Mouse (Mus musculus) stomach, postnatal 0 days (tissue): ENCODE data around the gene Nfatc2. TPM values are rescaled to one million over a fixed set of nuclear protein-coding genes. Genes with fewer than 3 reads are reported as not detected.
A peak's percentile ranks its signal among the peaks of the same experiment; 100 is the strongest.

Experiments
- ATAC-seq: fragments of 200-750 bp; cut with Nextera tagmentation; 2 replicates; pipeline ENCODE4 v1.8.0; 2017; ENCODE audit not compliant: low FRiP score, low TSS enrichment
- DNase-seq: peaks from one replicate; pipeline ENCODE4 v3.0.0-alpha.2; 2016; ENCODE audit warnings: low spot score
- H3K27ac ChIP-seq: fragments of 300-500 bp; sonication (generic); replicated peaks from 2 replicates; pipeline ENCODE4 v1.5.1; 2014; ENCODE audit warnings: mild to moderate bottlenecking, control low read depth
- H3K27me3 ChIP-seq: fragments of 300-500 bp; sonication (generic); 2 replicates; pipeline ENCODE4 v1.6.1; 2014; ENCODE audit warnings: low read length; ENCODE audit not compliant: control insufficient read depth, insufficient read depth
- H3K36me3 ChIP-seq: fragments of 300-500 bp; sonication (generic); 2 replicates; pipeline ENCODE4 v1.6.1; 2014; ENCODE audit warnings: low read length, mixed read lengths; ENCODE audit not compliant: control insufficient read depth, insufficient read depth
- H3K4me1 ChIP-seq: fragments of 300-500 bp; sonication (generic); replicated peaks from 2 replicates; pipeline ENCODE4 v1.6.1; 2014; ENCODE audit warnings: antibody characterized with exemption; ENCODE audit not compliant: control insufficient read depth, insufficient read depth
- H3K4me2 ChIP-seq: fragments of 300-500 bp; sonication (generic); replicated peaks from 2 replicates; pipeline ENCODE4 v1.6.1; 2014; ENCODE audit warnings: low read depth, mild to moderate bottlenecking, control low read depth, moderate library complexity
- H3K4me3 ChIP-seq: fragments of 300-500 bp; sonication (generic); 2 replicates; pipeline ENCODE4 v1.5.1; 2014; ENCODE audit warnings: low read depth, low read length, control low read depth
- H3K9ac ChIP-seq: fragments of 300-500 bp; sonication (generic); 2 replicates; pipeline ENCODE4 v1.6.1; 2014; ENCODE audit warnings: mild to moderate bottlenecking, low read length, control low read depth, mixed read lengths
- H3K9me3 ChIP-seq: fragments of 300-500 bp; sonication (generic); 2 replicates; pipeline ENCODE4 v1.6.1; 2016; ENCODE audit warnings: low read length; ENCODE audit not compliant: control insufficient read depth
- CTCF ChIP-seq: IDR thresholded peaks from 2 replicates; pipeline ENCODE4 v1.5.1; 2016; ENCODE audit warnings: antibody characterized with exemption, low read depth, mild to moderate bottlenecking, moderate library complexity
- EP300 ChIP-seq: optimal IDR thresholded peaks from 2 replicates; pipeline ENCODE3; 2016; ENCODE audit warnings: antibody characterized with exemption
- WGBS: fragments of 180-500 bp; shearing (Covaris S2); extraction: QIAGEN DNeasy Blood & Tissue Kit; methylation state at CpG from one replicate; pipeline ENCODE4 v1.1.7; 2014; 5-methylcytosine and 5-hydroxymethylcytosine counted together
- polyA plus RNA-seq: library from polyadenylated mRNA; unstranded; fragments of >200 nt; fragmentation: Nextera tagmentation; extraction: Ambion mirVana; gene quantifications from 2 replicates; pipeline ENCODE4 v1.2.1, GENCODE M21; 2015

Nfatc2 gene
- polyA plus RNA-seq, 1 experiment from 2014 or later: 2.2 TPM

GRCm38 (mm10) chr2:168613092-168613880 lies 11.8 kb upstream of the Nfatc2 start:
- Histone ChIP-seq H3K9me3 (no peaks in the 10 kb centered on the region), H3K27ac (no peak overlapping the region), H3K4me1 (no peaks in the 10 kb centered on the region; the same call in 1 of the 2 replicates), H3K9ac (no peak overlapping the region), H3K4me2 (no peak overlapping the region), H3K36me3 (no peaks in the 10 kb centered on the region), H3K4me3 (no peak overlapping the region), H3K27me3 (no peaks in the 10 kb centered on the region)
- TF ChIP-seq CTCF (no peak), EP300 (no peak)
- ATAC-seq (no peak), DNase-seq (peak; percentile 53)
- 42% methylated on average over 13 of the region's 13 CpGs for WGBS

GRCm38 (mm10) chr2:168610941-168611340 lies 9.5 kb upstream of the Nfatc2 start:
- H3K27ac ChIP-seq: no peak overlapping the region
- ATAC-seq (no peak), DNase-seq (no peak)
- H3K4me2 ChIP-seq: no peak overlapping the region
- no peaks in the 10 kb centered on the region for H3K36me3 ChIP-seq
- TF ChIP-seq CTCF (no peak), EP300 (no peak)
- H3K4me3 ChIP-seq: no peak overlapping the region
- no peaks in the 10 kb centered on the region; the same call in 1 of the 2 replicates for H3K4me1 ChIP-seq
- no peaks in the 10 kb centered on the region for H3K9me3 ChIP-seq
- 70% methylated on average over 3 of the region's 3 CpGs for WGBS
- H3K27me3 ChIP-seq: no peaks in the 10 kb centered on the region
- H3K9ac ChIP-seq: no peak overlapping the region

GRCm38 (mm10) chr2:168609653-168610248 lies 8.3 kb upstream of the Nfatc2 start:
- TF ChIP-seq EP300 (no peak), CTCF (no peak)
- H3K27me3 ChIP-seq: no peaks in the 10 kb centered on the region
- no peak overlapping the region for H3K27ac ChIP-seq
- no peak for DNase-seq
- H3K9ac ChIP-seq: no peak overlapping the region
- 57% methylated on average over 6 of the region's 6 CpGs for WGBS
- H3K4me2 ChIP-seq: no peak overlapping the region
- no peaks in the 10 kb centered on the region for H3K36me3 ChIP-seq
- ATAC-seq: no peak
- no peaks in the 10 kb centered on the region; the same call in 1 of the 2 replicates for H3K4me1 ChIP-seq
- H3K9me3 ChIP-seq: no peaks in the 10 kb centered on the region
- no peak overlapping the region for H3K4me3 ChIP-seq

- ATAC-seq: no peak
- H3K27ac ChIP-seq: no peak overlapping the region
Observed at GRCm38 (mm10) chr2:168608125-168608564, 6.7 kb upstream of the Nfatc2 start.

GRCm38 (mm10) chr2:168604655-168605070 lies 3.2 kb upstream of the Nfatc2 start:
- 0 out of 2 replicates have a peak, but pooled peaks cover 2% of the 10 kb centered on the region for H3K4me1 ChIP-seq
- WGBS: 17% methylated on average over 16 of the region's 16 CpGs
- no peak overlapping the region for H3K4me3 ChIP-seq
- TF ChIP-seq EP300 (no peak), CTCF (no peak)
- ATAC-seq: no peak
- H3K9me3 ChIP-seq: no peaks in the 10 kb centered on the region
- H3K36me3 ChIP-seq: no peaks in the 10 kb centered on the region
- no peak overlapping the region for H3K9ac ChIP-seq
- no peak overlapping the region for H3K4me2 ChIP-seq
- no peak for DNase-seq
- H3K27me3 ChIP-seq: peaks cover 9% of the 10 kb centered on the region
- H3K27ac ChIP-seq: peak overlapping the region; percentile 40; the same call in 1 of the 2 replicates

More at GRCm38 (mm10) chr2:168608125-168608564, 6.7 kb upstream of the Nfatc2 start:
- WGBS: 55% methylated on average over 9 of the region's 9 CpGs
- no peak for DNase-seq
- H3K9me3 ChIP-seq: no peaks in the 10 kb centered on the region
- H3K4me1 ChIP-seq: peaks cover 2% of the 10 kb centered on the region; the same call in 1 of the 2 replicates
- H3K36me3 ChIP-seq: no peaks in the 10 kb centered on the region
- no peak overlapping the region for H3K9ac ChIP-seq
- no peaks in the 10 kb centered on the region for H3K27me3 ChIP-seq
- TF ChIP-seq EP300 (no peak), CTCF (no peak)
- no peak overlapping the region for H3K4me2 ChIP-seq
- no peak overlapping the region for H3K4me3 ChIP-seq

- DNase-seq: no peak
- ATAC-seq: no peak
- Histone ChIP-seq H3K9me3 (no peaks in the 10 kb centered on the region), H3K9ac (no peak overlapping the region), H3K4me3 (peak overlapping the region; percentile 42; the same call in 1 of the 2 replicates), H3K4me2 (peak overlapping the region; percentile 66), H3K27me3 (peaks cover 9% of the 10 kb centered on the region), H3K4me1 (0 out of 2 replicates have a peak, but pooled peaks cover 2% of the 10 kb centered on the region), H3K36me3 (no peaks in the 10 kb centered on the region), H3K27ac (no peak overlapping the region)
- no peak for TF ChIP-seq EP300
- no peak for TF ChIP-seq CTCF
- 17% methylated on average over 12 of the region's 12 CpGs for WGBS
Observed at GRCm38 (mm10) chr2:168602387-168602741, 907 bp upstream of the Nfatc2 start.
